Mouse (Mus musculus): ENCODE measurements around the gene Iqce.

- no peak for TF ChIP-seq CTCF (conservative IDR thresholded peaks at IDR 0.05; ENCODE audit: low read length)
- TF ChIP-seq POU5F1 (IDR thresholded peaks at IDR 0.05; ENCODE audit: borderline replicate concordance, low read length): no peak
- TF ChIP-seq NANOG (IDR thresholded peaks at IDR 0.05; ENCODE audit: borderline replicate concordance, low read length): no peak
These were observed 25.0 kb downstream of the Iqce start for GRCm38 (mm10) chr5:140677137-140677536.

Measured in E14TG2a.4 (cell line).